Mouse (Mus musculus): ENCODE measurements around the gene Efemp2.

DNA sequence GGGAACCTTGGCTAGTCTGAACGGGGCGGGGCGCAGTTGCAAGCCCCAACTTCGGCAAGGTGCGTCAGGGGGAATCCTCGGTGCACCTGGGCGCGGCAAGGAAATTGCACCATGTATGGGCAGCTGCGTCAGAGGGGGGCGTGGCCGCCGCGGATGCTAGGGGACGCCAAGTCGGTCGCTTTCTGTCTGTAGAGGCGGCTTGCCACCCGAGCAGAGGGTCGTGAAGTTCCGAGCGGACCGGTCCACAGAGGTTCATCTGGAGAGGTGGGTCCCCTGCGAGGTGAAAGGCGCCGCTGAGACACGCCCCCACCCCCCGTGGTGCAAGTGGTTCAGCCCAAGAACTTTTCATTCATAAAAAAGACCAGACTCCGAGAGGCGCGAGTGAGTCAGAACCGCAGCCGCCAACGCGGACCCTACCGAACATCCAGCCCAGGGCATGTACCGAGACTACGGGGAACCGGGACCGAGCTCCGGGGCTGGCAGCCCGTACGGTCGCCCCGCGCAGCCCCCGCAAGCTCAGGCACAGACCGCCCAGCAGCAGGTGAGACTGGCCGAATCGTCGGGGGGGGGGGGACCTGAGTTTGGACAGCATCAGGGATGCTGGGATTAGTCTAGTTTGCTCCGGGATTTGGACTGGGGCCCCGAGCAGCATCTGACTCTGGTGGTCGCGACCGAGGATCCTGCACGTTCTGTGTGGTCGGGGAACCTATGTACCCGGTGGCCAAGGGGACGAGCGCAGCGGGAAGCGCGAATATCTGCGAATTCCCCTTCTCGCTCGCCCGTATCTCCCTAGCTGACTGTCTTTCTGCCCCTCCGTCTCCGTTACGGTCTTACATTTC lies 26.0 kb upstream of the Efemp2 start, which contains the start of gene Fosl1:
- TF ChIP-seq CTCF (IDR thresholded peaks at IDR 0.05; ENCODE audit: borderline replicate concordance, extremely low read depth, insufficient read depth, insufficient read length) (no peak), POLR2A (IDR thresholded peaks at IDR 0.05; ENCODE audit: borderline replicate concordance, extremely low read depth, insufficient read depth, insufficient read length, poor library complexity, severe bottlenecking) (no peak)

Measured in brain, embryonic 14.5 days (tissue).